ENCODE assay signal across 20 mouse cellular contexts in genomic region chr5:36144560-36144959, GRCm38 (mm10). TPM values are rescaled to one million over a fixed set of nuclear protein-coding genes. Genes with fewer than 3 reads are reported as not detected.
"Had no signal": no experiment of that assay in that cellular context is flagged by ENCODE, and none has a peak within 500 bp of the region (broad histone marks: within the 10 kb centered on the region; RNA-seq: fewer than 3 reads in every experiment).

No protein-coding gene starts in this region.

- H3K36me3 ChIP-seq: kidney, embryonic 15.5 days; limb, embryonic 15.5 days; liver, embryonic 12.5 days; midbrain, embryonic 12.5 days; neural tube, embryonic 13.5 days had no signal

- DNase-seq: kidney, adult 2 months; kidney, postnatal 14 days; lung, embryonic 14.5 days; lung, postnatal 10 days; lung, postnatal 4 days; right cerebral cortex, adult 18-20 months; right cerebral cortex, postnatal 25 days; thymus, postnatal 14 days had no signal

- H3K27ac ChIP-seq: kidney, embryonic 15.5 days; left cerebral cortex, adult 2 months; limb, embryonic 15.5 days; liver, embryonic 12.5 days; midbrain, embryonic 12.5 days; neural tube, embryonic 13.5 days; stomach, postnatal 0 days had no signal

- H3K4me2 ChIP-seq: kidney, embryonic 15.5 days; limb, embryonic 15.5 days; liver, embryonic 12.5 days; lung, embryonic 14.5 days; midbrain, embryonic 12.5 days; neural tube, embryonic 13.5 days had no signal

- H3K4me3 ChIP-seq: kidney, embryonic 15.5 days; left cerebral cortex, adult 2 months; limb, embryonic 15.5 days; liver, embryonic 12.5 days; midbrain, embryonic 12.5 days; neural tube, embryonic 13.5 days had no signal

- ATAC-seq: intestine, embryonic 16.5 days; liver, embryonic 12.5 days had no signal

- H3K9ac ChIP-seq: kidney, embryonic 15.5 days; limb, embryonic 15.5 days; liver, embryonic 12.5 days; lung, embryonic 14.5 days; midbrain, embryonic 12.5 days; neural tube, embryonic 13.5 days had no signal

- H3K9me3 ChIP-seq: kidney, embryonic 15.5 days; limb, embryonic 15.5 days; liver, embryonic 12.5 days; midbrain, embryonic 12.5 days; neural tube, embryonic 13.5 days had no signal

- H3K27me3 ChIP-seq: kidney, embryonic 15.5 days; limb, embryonic 15.5 days; liver, embryonic 12.5 days had no signal

- H3K4me1 ChIP-seq: kidney, embryonic 15.5 days; limb, embryonic 15.5 days; liver, embryonic 12.5 days had no signal

RNA-seq across cellular contexts. Expression of gene Psapl1, which starts 59.3 kb away (rescaled TPM):
- total RNA-seq: layer of hippocampus, postnatal 25 days; left cerebral cortex, adult 2 months; left cerebral cortex, postnatal 25 days; megakaryocyte, adult 5-6 weeks had no signal
- polyA plus RNA-seq: kidney, adult 2 months; liver, embryonic 12.5 days; liver, embryonic 16.5 days had no signal
